Mouse (Mus musculus) C2C12 (cell line): ENCODE measurements around the gene Pus10.

Source experiments
- CEBPB ChIP-seq: IDR thresholded peaks from one replicate; pipeline ENCODE4 v1.6.1; 2011; ENCODE audit warnings: low read depth, mild to moderate bottlenecking, control low read depth, moderate library complexity
- CTCF ChIP-seq: IDR thresholded peaks from one replicate; pipeline ENCODE4 v1.5.1; 2011; ENCODE audit not compliant: control insufficient read depth, insufficient read depth, insufficient read length
- FOSL1 ChIP-seq: IDR thresholded peaks from one replicate; pipeline ENCODE4 v1.8.0; 2011; ENCODE audit warnings: mild to moderate bottlenecking, low read length; ENCODE audit not compliant: poor library complexity, insufficient read depth, severe bottlenecking
- MAX ChIP-seq: IDR thresholded peaks from one replicate; pipeline ENCODE4 v1.6.1; 2011; ENCODE audit warnings: mild to moderate bottlenecking, control low read depth
- MYOD1 ChIP-seq: IDR thresholded peaks from one replicate; pipeline ENCODE4 v1.6.1; 2011; ENCODE audit warnings: low read depth; ENCODE audit not compliant: control insufficient read depth, insufficient read length
- USF1 ChIP-seq: IDR thresholded peaks from one replicate; pipeline ENCODE4 v1.6.1; 2011; ENCODE audit warnings: low read depth, mild to moderate bottlenecking, control low read depth, moderate library complexity

- TF ChIP-seq USF1 (no peak), FOSL1 (no peak), CTCF (no peak), MYOD1 (no peak), CEBPB (no peak), MAX (no peak)
Observed at GRCm38 (mm10) chr11:23758218-23758617, 92.7 kb downstream of the Pus10 start.
